In genomic region chr11:83606396-83606795, GRCm38 (mm10) we compare ENCODE assay signal across 21 mouse cellular contexts. TPM values are rescaled to one million over a fixed set of nuclear protein-coding genes. Genes with fewer than 3 reads are reported as not detected.
DNase-seq lines count a peak whose midpoint lies in the region; TF ChIP-seq lines count a peak whose summit lies in the region.
"Had no signal": no experiment of that assay in that cellular context is flagged by ENCODE, and none has a peak within 500 bp of the region (broad histone marks: within the 10 kb centered on the region; RNA-seq: fewer than 3 reads in every experiment).

No protein-coding gene starts in this region.

- H3K27ac ChIP-seq in left cerebral cortex, adult 2 months: no peak overlapping the region
- H3K27ac ChIP-seq: embryonic facial prominence, embryonic 10.5 days; embryonic facial prominence, embryonic 12.5 days; forebrain, embryonic 13.5 days; forebrain, embryonic 15.5 days had no signal

- peak; percentile 52 for DNase-seq in 3134 (ENCODE audit: extremely low read depth, insufficient read length, low spot score)
- peak; percentile 80 for DNase-seq in 3T3-L1 (ENCODE audit: low read depth, low spot score)
- DNase-seq in NIH3T3 (ENCODE audit: low read depth): peak; percentile 50
- DNase-seq in adrenal gland, adult 18-20 months (ENCODE audit: low spot score in 2 of 2): no peak
- no peak for DNase-seq in left cerebral cortex, adult 2 months (ENCODE audit: extremely low spot score in 1 of 2, low spot score in 2 of 2)
- no peak for DNase-seq in natural killer cell, adult 2 months (ENCODE audit: low spot score in 2 of 2)
- DNase-seq: adrenal gland, adult 8-10 months; adrenal gland, postnatal 14 days; adrenal gland, postnatal 36 days; cerebellum, adult 11-12 months; cerebellum, adult 2 months; cerebellum, adult 9-10 months; cerebellum, postnatal 10 days; cerebellum, postnatal 25 days; forebrain, postnatal 0 days had no signal

- no peak for TF ChIP-seq CTCF in left cerebral cortex, adult 2 months (IDR thresholded peaks at IDR 0.05)

- intact Hi-C loops in left cerebral cortex, adult 2 months (cut with DNase I): no loop called here

- H3K4me3 ChIP-seq in left cerebral cortex, adult 2 months: no peak overlapping the region
- H3K4me3 ChIP-seq: embryonic facial prominence, embryonic 10.5 days; embryonic facial prominence, embryonic 12.5 days; forebrain, embryonic 13.5 days; forebrain, embryonic 15.5 days had no signal

RNA-seq across cellular contexts. Expression of gene Ccl6, which starts 13.5 kb away (rescaled TPM):
- 10 to 100 TPM; 16.6 to 36.3 TPM for total RNA-seq in adrenal gland, adult 18-20 months (2021)
- 1 to 10 TPM; 1.4 to 1.9 TPM for total RNA-seq in left cerebral cortex, adult 2 months (2021)
- total RNA-seq: MEL had no signal

RNA-seq across cellular contexts. Expression of gene Ccl9, which starts 28.0 kb away (rescaled TPM):
- total RNA-seq in adrenal gland, adult 18-20 months (2021): 10 to 100 TPM in 1 of 2 experiments, 1 to 10 TPM in 1; 7.9 to 17.1 TPM
- total RNA-seq in left cerebral cortex, adult 2 months (2021): 1 to 10 TPM; 2.6 to 5.2 TPM

RNA-seq across cellular contexts. Expression of gene Rpl9-ps1, which starts 39.0 kb away (rescaled TPM):
- total RNA-seq in adrenal gland, adult 18-20 months (2021): not detected
- not detected for total RNA-seq in left cerebral cortex, adult 2 months (2021)
- total RNA-seq: adrenal gland, adult 8-10 months; adrenal gland, postnatal 14 days; adrenal gland, postnatal 36 days; ES-E14; forebrain, postnatal 0 days; MEL had no signal

RNA-seq across cellular contexts. Expression of gene Ccl3, which starts 42.8 kb away (rescaled TPM):
- total RNA-seq in adrenal gland, adult 18-20 months (2021): under 1 TPM in 1 of 2 experiments, not detected in 1; 0.56 TPM
- not detected for total RNA-seq in left cerebral cortex, adult 2 months (2021)
- total RNA-seq: adrenal gland, postnatal 14 days; adrenal gland, postnatal 36 days; MEL had no signal

RNA-seq across cellular contexts. Expression of gene Ccl4, which starts 56.0 kb away (rescaled TPM):
- total RNA-seq in adrenal gland, adult 18-20 months (2021): not detected
- total RNA-seq in left cerebral cortex, adult 2 months (2021): not detected
- total RNA-seq: adrenal gland, postnatal 14 days; ES-E14; forebrain, postnatal 0 days; MEL had no signal

Comparison
In these comparisons a context has a peak if more than half of its experiments do, and no peak if none do; other contexts are left out.
1. DNase-seq: peak in 3134 (single experiment), 3T3-L1 (single experiment) and NIH3T3 (single experiment); none in adrenal gland, adult 18-20 months (0 of 2), left cerebral cortex, adult 2 months (0 of 2) and natural killer cell, adult 2 months (0 of 2).
2. RNA of gene Ccl6, which starts 13.5 kb away (total RNA-seq): 16.6 to 36.3 TPM in adrenal gland, adult 18-20 months; 1.4 to 1.9 TPM in left cerebral cortex, adult 2 months; every median in the first group is over 4 times any median in the second.